Mouse (Mus musculus): Measurements from ENCODE around the gene Mocs2. TPM values are rescaled to one million over a fixed set of nuclear protein-coding genes. Genes with fewer than 3 reads are reported as not detected.

Mocs2 gene
- 10 to 100 TPM; 49.6 to 59.8 TPM for total RNA-seq (2021)

DNA sequence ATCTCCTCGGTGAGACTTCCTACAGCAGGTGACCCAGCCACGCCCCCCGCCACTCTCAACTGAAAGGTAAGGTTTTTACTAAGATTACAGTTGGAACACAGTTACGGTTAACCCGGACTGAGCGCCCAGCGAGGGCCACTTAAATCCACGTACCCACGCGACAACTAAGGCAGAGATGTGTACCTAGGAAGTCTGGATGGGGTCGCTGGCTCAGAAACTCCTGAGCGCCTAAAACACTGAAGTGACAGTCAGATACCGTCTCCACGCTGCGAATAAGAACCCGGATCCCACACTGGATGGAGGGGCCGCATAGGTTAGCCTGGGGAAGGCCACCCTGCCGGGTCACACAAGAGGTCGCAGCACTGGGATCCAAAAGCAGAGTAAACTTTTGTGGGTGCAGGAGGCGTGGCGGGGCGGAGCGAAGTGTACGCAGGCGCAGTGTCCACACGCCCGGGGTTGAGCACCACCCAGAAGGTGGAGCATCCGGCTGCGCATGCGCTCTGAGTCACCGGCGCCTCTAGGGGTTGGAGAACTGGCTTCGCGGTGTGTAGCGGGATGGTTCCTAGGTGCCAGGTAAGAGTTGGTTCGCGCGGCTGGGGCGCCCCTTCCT, at the start of gene Mocs2:
Gene Mocs2 (plus strand): TSS at position 486 of the 610 bp plus-strand sequence.
- peak; percentile 81 for DNase-seq (ENCODE audit: low spot score)
- intact Hi-C loops (cut with DNase I), result no loop called here

DNA sequence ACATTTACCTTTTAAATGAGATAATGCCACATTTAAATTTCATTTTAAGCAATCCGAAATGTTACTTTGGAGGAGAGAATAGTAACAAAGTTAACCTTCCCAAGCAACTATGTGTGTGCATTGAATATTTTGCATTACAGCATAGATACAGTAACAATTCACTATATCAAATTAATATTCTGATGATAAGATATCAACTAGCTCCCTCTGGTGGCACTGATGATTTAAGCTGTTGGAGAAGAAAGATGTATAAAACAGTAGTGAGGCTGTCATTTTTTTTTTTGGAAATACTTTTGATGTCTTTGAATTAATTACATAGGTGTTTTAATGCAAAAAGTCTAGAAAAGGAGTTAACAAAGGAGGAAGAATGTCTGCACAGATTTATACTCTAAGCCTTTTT, 26.5 kb upstream of the Mocs2 start:
- intact Hi-C loops (cut with DNase I), result loop anchor here (10.0 kb wide), 1 partner anchor 327 kb away; no protein-coding TSS in a partner anchor

DNA sequence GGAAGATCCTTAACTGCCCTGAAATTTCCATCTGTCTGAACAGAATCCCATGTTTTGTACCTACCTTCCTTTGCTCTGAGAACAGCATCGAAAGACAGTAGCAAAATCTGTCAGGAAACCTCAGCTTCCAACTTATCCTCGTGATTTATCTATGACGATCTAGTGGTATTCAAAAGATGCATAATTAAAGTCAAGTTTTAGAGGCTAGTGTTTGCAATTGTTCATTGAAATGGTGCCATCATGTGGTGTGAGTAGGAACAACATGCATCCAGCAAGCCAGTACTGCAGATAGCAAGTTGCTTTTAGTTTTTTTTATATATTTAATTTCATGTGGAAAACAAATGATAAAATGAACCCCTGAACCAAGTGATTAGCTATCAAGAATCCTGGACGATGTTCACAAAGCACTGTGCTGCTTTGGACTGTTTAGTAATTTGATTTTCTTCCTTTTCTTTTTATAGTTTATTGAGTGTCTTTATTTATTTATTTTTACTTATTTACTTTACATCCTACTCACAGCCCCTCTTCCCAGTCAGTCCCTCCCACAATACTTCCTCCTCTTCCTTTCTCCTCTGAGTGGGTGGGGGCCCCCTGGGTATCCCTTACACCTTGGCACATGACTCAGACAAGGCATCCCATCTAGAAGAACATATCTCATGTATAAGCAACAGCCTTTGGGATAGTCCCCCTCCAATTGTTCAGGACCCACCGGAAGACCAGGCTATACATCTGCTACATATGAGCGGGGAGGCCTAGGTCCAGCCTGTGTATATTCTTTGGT, 24.6 kb upstream of the Mocs2 start:
- intact Hi-C loops (cut with DNase I), result loop anchor here (1.0 to 10.0 kb wide), 2 partner anchors 329 to 916 kb away; no protein-coding TSS in a partner anchor
- no peak for DNase-seq (ENCODE audit: low spot score)

More for the DNA sequence above, 26.5 kb upstream of the Mocs2 start:
- no peak for DNase-seq (ENCODE audit: low spot score)

DNA sequence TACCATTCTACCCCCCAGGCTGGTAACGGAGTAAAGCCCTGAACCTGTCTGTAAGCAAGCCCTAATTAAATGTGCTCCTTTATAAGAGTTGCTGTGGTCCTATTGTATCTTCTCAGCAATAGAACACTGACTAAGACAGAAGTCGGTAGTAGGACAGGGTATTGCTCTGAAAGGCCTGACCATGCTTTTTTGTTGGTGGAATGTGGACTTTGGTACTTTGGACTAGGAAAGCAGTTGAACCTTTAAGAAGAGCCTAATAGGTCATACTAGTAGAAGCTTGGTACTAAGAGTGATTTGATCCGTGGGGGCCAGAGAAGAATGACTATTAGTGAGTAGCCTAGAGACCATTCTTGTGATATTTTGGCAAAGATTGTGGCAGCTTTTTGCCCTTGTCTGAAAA, 16.2 kb upstream of the Mocs2 start:
- intact Hi-C loops (cut with DNase I), result no loop called here
- no peak for DNase-seq (ENCODE audit: low spot score)

DNA sequence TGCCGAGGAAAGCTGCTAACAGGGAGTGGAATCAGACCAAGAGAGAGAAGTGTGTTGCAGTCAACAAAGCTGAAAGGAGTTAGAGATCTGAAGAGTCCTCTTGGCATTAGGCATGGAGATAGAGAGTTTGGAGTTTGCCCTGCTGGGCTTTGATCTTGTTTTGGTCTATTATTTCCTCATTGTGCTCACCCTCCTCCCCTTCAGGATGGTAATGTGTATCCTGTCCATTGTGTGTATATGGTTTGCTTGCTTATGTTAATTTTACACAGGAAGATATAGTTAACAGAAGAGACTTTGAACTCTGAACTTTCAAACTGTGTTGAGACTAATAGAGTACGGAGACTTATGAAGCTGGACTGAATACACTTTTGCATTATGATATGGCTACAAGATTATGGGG, 15.1 kb upstream of the Mocs2 start:
- no peak for DNase-seq (ENCODE audit: low spot score)
- intact Hi-C loops (cut with DNase I), result no loop called here

DNA sequence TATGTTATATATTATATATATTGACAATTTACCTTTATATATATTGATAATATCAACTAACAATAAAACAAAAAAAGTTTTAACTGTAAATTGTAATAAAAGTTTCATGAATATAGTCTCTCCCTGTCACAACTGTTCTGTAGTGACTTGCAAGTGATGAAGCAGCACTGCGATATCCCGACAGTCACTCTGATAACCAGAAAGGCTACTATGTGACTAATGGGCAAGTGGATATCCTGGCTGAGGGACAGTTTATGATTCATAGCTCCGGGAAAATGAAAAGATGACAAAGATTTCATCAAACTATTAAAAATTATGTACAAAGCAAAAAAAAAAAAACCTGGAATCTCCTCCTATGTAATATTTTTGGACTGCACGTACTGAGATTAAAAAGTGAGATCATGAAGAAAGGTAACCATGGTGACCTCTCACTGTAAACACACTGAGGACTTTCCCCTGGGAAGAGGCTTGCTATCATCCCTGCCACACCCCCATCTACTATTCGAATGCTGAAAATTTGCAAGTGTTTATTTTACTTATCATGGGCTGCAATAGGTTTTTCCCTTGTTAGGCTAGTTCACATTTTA, 8.3 kb upstream of the Mocs2 start:
- no peak for DNase-seq (ENCODE audit: low spot score)
- intact Hi-C loops (cut with DNase I), result no loop called here

DNA sequence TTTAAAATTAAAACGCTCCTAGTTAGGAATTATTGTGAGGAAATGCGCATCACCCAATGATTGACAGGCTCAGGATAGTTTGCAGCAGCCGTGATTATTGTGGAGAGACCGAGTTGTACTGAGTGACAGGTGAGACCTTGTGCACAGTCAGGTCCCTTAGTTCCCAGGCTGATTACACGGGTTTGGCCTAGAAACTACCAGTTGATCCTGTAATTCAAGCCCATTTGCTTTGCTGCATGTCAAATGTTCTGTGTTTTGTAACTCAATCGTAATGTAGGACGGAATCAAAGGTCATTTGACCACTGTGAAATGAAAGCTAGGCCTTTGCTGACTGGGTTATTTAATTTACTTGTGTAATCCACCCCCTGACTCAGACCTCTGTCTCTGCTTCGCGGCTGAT, 477 bp downstream of the Mocs2 start:
- intact Hi-C loops (cut with DNase I), result no loop called here
- no peak for DNase-seq (ENCODE audit: low spot score)

DNA sequence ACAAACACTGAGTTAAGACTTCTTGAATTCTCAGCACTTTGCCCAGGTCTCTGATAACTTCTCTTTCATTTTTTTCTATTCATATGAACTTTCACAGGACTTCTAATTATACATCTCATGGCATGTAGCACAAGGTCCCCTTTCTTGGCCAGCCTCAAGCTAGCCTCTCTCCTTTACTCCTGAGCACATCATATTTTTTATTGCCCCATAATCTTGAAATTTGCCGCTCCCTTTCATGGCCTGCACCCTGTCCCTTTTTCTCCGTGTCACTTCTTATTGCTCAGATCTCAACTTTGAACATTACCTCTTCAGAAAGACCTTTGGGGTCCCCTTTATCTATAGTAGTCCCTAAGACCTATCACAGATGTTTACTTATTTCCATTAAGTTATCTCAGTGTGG, 4.8 kb downstream of the Mocs2 start:
- intact Hi-C loops (cut with DNase I), result no loop called here
- DNase-seq (ENCODE audit: low spot score), result no peak

DNA sequence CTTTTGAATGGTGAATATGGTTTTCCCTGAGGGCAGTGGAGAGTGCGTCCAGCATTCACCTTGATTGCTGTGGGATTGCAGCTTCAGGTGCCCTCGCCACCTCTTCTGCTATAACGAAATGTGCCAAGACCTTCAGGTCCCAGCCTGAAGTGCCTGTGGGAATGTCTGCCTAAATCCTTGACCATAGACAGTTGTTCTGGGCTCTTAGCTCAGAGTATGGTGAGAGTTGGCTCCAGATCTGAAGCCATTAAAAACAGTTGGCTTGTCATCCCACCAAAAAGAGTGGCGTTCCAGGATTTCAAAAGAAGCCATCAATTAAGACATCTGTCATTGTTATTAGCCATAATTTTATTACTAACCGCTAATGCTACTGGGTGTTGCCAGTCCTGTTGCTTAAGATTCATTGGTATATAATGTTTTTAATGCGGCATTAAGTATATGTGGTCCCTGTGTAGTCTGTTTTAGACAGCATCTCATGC, 7.4 kb downstream of the Mocs2 start:
- no peak for DNase-seq (ENCODE audit: low spot score)
- intact Hi-C loops (cut with DNase I), result no loop called here

DNA sequence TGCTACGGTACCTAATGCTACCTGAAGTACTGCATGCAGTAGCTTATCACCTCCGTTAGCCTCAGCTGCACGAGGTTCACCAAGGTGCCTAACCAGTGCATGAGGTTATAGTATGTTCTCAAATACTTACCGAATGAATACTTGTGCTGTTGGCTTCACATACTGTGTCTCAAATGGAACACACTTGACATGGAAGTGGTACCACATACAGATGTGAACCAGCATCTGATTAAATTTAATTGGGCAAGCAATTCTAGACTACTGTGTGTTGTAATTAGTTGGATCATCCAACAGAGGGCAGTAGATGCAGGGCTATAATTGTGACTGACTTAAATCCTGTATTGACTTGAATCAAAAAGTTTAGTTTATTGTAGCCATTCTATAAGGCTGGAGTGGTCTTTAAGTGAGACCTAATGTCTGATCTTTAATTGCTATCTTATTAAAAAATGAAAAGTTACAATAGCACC, 13.4 kb downstream of the Mocs2 start:
- intact Hi-C loops (cut with DNase I), result loop anchor here (1.0 to 10.0 kb wide), 3 partner anchors 101 to 403 kb away; partner anchors contain the start of gene Itga2
- DNase-seq (ENCODE audit: low spot score), result no peak

DNA sequence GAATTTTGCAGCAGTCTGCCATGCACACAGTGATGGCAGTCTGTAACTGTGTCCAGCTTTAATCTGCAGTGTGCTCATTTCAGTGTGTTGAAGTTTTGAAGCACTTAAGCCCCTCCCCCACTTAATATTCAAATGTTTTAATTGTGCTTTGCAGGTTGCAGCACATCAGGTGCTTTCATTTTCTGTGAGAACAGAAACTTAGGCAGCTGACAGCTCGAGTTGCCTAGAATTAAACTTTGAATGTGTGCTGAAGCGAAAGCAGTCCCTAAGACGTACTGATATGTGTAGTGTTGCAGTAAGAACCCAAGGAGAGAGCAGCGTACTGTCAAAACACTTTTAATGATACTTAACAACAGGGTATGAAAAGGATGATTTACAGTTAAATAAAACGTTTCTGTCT, 14.7 kb downstream of the Mocs2 start:
- intact Hi-C loops (cut with DNase I), result loop anchor here (10.0 kb wide), 1 partner anchor 402 kb away; no protein-coding TSS in a partner anchor
- no peak for DNase-seq (ENCODE audit: low spot score)

DNA sequence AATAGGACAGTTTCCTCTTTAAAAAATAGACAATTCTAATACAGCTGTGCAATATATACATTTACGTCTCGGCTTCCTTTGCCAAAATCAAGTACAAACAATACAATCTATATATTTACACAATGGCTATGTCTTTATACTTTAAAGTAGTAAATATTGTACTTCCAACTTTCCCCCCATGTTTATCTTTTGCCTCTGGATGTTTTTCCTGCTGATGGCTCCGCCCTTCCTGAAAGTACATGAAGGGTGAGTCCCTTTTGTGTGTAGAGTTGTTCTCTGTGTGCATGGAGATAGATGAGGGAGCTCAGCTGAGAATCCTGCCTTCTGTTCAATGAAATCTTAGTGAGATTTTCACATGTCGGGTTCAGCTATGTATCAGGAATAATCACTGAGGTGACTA, 15.3 kb downstream of the Mocs2 start:
- no peak for DNase-seq (ENCODE audit: low spot score)
- intact Hi-C loops (cut with DNase I), result loop anchor here (10.0 kb wide), 1 partner anchor 401 kb away; no protein-coding TSS in a partner anchor

DNA sequence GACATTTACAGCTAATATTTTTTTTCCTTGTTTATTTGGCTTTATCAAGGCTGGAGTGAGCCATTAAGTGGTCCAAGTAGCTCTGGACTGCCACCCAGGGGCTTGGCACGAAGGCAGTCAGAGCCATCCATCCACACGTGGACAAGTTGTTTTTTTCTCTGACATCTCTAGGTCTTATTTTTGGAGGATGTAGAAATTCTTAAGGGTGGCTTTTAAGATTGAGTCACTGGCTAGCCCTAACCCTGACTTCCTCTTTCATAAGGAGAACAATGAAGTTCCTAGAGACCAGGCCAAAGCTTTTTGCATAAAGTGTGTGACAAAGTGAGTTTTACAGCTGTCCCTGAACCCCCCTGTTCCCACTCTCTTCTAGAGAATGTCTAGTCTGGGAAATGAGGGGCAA, 16.5 kb downstream of the Mocs2 start:
- intact Hi-C loops (cut with DNase I), result loop anchor here (10.0 kb wide), 1 partner anchor 400 kb away; no protein-coding TSS in a partner anchor

DNA sequence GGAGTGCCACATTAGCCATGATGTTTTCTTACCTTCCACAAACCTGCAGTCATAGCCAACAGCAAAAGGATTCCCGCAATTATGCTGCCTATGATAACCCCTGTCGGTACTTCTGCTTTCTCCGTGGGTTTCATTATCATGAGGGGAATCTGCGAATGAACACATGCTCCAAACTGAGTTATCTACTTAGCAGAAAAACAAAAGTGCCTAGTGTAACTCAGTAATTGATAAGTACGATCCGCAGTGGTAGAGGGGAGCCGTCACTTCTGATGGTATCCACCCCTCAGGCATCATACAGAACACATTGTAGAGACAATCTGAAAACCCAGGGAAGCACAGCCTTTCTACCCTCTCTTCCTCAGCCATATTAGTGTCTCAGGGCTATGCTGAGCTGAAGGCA, 19.0 kb downstream of the Mocs2 start:
- intact Hi-C loops (cut with DNase I), result loop anchor here (5.0 to 10.0 kb wide), 2 partner anchors 60 to 398 kb away; no protein-coding TSS in a partner anchor
- DNase-seq (ENCODE audit: low spot score), result no peak

More for the DNA sequence above, 16.5 kb downstream of the Mocs2 start:
- no peak for DNase-seq (ENCODE audit: low spot score)

DNA sequence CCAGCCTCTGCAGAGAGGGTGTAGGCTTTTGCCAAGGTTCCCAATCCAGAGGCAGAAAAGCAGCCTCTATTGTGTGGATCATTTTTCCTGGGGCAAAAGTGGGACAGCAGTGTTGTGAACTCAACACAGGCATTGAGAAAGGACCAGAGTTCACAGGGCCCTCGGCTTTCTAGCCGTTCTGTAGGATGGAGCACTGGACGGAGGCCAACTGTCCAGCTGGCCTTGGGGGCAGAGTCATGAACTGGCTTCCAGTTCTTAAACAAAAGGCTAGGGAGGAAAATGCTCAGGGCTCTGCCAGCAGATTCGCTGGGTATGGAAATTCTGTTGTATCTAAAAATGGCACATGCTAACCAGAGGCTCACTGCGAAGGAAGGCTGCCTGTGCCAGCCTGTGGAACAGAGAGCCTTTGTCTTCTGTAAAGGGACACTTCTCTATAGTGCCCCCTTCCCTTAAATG, 20.5 kb downstream of the Mocs2 start:
- intact Hi-C loops (cut with DNase I), result loop anchor here (5.0 to 10.0 kb wide), 2 partner anchors 59 to 396 kb away; no protein-coding TSS in a partner anchor
- peak; percentile 17 for DNase-seq (ENCODE audit: low spot score)

DNA sequence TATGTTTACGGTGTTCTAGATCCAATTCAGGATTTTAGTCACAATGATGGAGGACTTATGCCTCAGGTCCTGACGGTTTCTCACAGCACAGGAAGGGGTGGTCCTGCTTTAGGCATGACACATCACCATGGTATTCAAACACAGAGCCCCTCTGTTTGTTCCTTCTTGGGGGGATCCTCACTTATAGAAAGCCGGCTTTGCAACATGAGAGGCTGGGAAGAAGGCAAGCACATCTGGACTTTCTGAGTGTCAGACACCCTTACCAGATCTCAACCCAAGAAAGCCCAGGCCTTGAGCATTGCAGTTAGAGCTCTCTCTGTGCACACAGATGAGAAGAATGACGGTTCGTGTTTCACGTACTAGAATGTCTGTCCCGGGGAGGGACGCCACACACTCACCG, 21.1 kb downstream of the Mocs2 start:
- intact Hi-C loops (cut with DNase I), result loop anchor here (5.0 to 10.0 kb wide), 2 partner anchors 58 to 396 kb away; no protein-coding TSS in a partner anchor
- no peak for DNase-seq (ENCODE audit: low spot score)

DNA sequence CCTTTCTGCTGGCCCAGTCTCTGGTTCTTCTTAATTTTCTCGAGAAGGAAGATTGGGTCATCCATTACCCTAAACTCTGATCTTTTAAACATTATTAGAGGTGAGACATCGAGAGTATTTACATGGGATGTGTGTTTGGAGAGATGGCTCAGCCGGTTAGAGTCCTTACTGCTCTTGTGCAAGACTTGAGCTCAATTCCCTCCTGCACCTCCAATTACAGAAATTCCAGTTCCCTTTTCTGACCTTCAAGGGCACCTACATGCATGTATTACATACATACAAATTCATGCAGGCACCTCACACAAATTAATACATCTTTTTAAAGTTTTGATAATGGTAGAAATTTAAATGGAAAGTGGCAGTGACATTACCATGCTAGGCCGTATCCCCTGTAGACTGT, 22.5 kb downstream of the Mocs2 start:
- intact Hi-C loops (cut with DNase I), result no loop called here
- DNase-seq (ENCODE audit: low spot score), result no peak

DNA sequence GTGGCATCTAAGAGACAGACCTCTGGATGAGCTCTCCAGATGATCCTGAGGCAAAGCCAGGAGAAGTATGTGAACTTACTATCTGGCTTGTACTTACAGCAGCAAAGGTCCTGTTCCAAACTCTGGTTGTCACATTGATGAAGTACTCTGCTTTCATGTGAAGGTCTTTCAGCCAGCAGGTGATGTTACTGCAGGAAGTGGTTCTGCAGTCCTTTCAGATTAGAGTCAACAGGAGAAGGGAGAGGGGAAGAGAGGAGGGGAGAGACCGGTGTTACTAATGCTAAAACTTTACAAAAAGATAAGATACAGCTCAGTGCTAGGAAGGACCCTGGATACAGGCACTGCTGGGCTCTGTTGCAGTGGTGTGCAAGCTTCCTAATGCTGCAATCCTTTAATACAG, 25.3 kb downstream of the Mocs2 start:
- intact Hi-C loops (cut with DNase I), result no loop called here
- DNase-seq (ENCODE audit: low spot score), result no peak

DNA sequence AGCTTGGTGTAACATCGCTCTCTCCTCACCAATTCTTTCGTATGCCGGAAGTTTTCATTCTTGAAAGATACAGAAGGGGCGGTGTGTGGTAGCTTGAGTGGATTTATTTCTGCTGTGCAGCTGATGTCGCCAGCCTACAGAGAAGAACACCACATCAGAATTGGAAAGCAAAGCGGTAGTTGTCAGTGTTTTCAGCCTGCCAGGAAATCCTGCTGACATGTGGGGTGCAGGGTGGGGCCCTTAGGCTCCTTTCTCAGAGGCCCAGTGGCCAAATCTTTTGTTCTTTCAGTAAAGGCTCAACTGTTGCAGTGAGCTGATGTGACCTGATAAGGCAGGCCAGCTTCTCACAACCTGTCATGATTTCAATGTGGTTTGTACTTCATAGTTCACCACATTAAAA, 27.8 kb downstream of the Mocs2 start:
- no peak for DNase-seq (ENCODE audit: low spot score)
- intact Hi-C loops (cut with DNase I), result no loop called here

DNA sequence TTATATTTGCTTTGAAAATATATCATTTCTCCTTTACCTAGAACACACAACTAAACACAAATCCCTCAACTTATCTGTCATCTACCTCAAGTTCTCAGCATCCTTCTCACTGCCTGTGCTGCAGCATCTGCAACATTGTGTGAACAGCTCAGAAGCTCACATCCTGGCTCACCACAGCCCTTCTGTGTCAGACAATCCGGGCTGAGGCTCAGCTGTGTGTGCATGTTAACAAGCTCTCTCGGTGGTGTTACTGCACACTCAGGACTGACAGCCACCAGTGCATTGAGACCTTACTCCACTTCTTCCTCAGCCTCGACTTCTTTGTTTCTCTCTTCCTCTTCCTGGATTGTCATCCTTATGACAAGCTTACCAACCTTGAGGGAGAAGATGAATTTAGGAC, 30.9 kb downstream of the Mocs2 start:
- intact Hi-C loops (cut with DNase I), result no loop called here
- no peak for DNase-seq (ENCODE audit: low spot score)
